Mouse (Mus musculus): Measurements from ENCODE around the gene Pcbp3. TPM values are rescaled to one million over a fixed set of nuclear protein-coding genes. Genes with fewer than 3 reads are reported as not detected.

Gene Pcbp3
- total and polyA plus RNA-seq, 2 experiments from 2014 or later: 57.0 to 92.9 TPM

- no peak for ATAC-seq
- H3K9ac ChIP-seq (replicated peaks; ENCODE audit: low read length): no peak overlapping the region
- DNase-seq (ENCODE audit: low spot score): no peak
- no peak overlapping the region for H3K4me2 ChIP-seq (ENCODE audit: low read depth, low read length)
- no peaks in the 10 kb centered on the region for H3K9me3 ChIP-seq (ENCODE audit: low read length)
- H3K27me3 ChIP-seq (ENCODE audit: insufficient read depth, low read length): no peaks in the 10 kb centered on the region
- H3K4me1 ChIP-seq (ENCODE audit: insufficient read depth, low read length): no peaks in the 10 kb centered on the region
- no peak for TF ChIP-seq CTCF (IDR thresholded peaks at IDR 0.05; ENCODE audit: low read depth)
- H3K27ac ChIP-seq: no peak overlapping the region
- no peaks in the 10 kb centered on the region for H3K36me3 ChIP-seq (ENCODE audit: insufficient read depth, low read length)
- no peak overlapping the region for H3K4me3 ChIP-seq (ENCODE audit: low read length)
These were observed 95.8 kb downstream of the Pcbp3 start for GRCm38 (mm10) chr10:76865936-76866335.

DNA sequence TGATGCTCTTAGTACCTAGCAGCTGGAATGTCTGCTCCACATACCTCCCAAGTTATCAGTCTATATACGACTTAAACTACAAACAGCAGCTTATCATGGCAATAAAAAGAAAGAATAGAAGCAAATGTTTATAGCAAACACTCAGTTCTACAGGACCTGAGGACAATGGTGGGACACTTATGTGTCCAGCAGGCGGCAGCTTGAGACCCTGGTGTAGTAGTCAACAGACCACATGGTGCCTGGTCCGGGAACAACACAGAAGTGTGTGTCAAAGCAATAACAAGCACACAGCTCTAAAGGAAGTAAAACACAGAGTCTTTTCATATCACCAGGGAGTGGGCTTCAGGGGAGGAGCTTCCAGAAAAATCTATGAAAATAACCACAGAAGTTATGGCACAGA, 100.7 kb downstream of the Pcbp3 start:
- DNase-seq (ENCODE audit: low spot score): no peak
- Histone ChIP-seq H3K4me1 (ENCODE audit: insufficient read depth, low read length) (peaks cover 9% of the 10 kb centered on the region), H3K9ac (replicated peaks; ENCODE audit: low read length) (no peak overlapping the region), H3K27ac (no peak overlapping the region), H3K9me3 (ENCODE audit: low read length) (no peaks in the 10 kb centered on the region), H3K4me3 (ENCODE audit: low read length) (no peak overlapping the region), H3K4me2 (ENCODE audit: low read depth, low read length) (no peak overlapping the region), H3K27me3 (ENCODE audit: insufficient read depth, low read length) (no peaks in the 10 kb centered on the region), H3K36me3 (ENCODE audit: insufficient read depth, low read length) (no peaks in the 10 kb centered on the region)
- 81% methylated on average over 3 of the region's 3 CpGs for WGBS
- ATAC-seq: no peak
- peak; percentile 35 for TF ChIP-seq CTCF (IDR thresholded peaks at IDR 0.05; ENCODE audit: low read depth)

DNA sequence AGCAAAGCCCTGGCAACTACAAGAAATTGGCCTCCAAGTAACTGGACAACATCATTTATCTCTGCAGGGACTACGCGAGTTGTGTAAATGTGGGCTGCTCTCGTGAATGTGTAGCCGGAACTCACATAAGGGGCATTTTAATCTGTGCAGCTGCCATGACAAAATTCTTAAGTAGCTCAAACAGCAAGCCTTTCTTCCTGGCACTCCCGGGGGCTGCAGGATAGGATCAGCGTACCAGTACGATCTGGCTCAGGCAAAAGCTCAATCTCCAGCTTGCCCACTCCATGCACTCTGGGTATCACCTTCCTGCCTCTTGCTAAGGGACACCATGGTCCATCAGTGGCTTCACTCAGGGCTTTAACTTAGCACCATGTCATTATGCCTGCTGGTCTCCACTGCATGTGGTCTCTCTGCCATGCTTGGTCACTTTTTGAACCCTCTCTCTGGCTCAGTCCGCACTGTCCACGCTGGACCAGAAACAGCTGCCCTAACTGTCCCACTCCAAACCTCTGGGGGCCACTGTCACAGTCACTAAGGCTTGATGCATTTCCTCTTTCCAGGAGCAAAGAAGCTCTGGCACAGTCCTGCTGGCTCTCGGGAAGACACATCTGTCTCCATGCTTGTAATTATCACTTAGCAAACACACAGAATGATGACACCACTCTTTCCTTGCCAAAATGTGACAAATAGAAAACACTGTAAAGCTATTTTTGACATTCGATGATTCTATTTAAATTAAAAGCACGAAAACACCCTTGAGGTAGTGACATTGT, 102.1 kb downstream of the Pcbp3 start:
- no peaks in the 10 kb centered on the region for H3K27me3 ChIP-seq (ENCODE audit: insufficient read depth, low read length)
- H3K4me3 ChIP-seq (ENCODE audit: low read length): no peak overlapping the region
- ATAC-seq (peak; percentile 76), DNase-seq (ENCODE audit: low spot score) (peak; percentile 54)
- no peak for TF ChIP-seq CTCF (IDR thresholded peaks at IDR 0.05; ENCODE audit: low read depth)
- H3K9ac ChIP-seq (replicated peaks; ENCODE audit: low read length): no peak overlapping the region
- peaks cover 9% of the 10 kb centered on the region for H3K4me1 ChIP-seq (ENCODE audit: insufficient read depth, low read length)
- H3K4me2 ChIP-seq (ENCODE audit: low read depth, low read length): peak overlapping the region; percentile 5; the same call in 1 of the 2 replicates
- no peaks in the 10 kb centered on the region for H3K9me3 ChIP-seq (ENCODE audit: low read length)
- peak overlapping the region; percentile 41; the same call in 1 of the 2 replicates for H3K27ac ChIP-seq
- WGBS: 35% methylated on average over 12 of the region's 12 CpGs
- H3K36me3 ChIP-seq (ENCODE audit: insufficient read depth, low read length): no peaks in the 10 kb centered on the region

DNA sequence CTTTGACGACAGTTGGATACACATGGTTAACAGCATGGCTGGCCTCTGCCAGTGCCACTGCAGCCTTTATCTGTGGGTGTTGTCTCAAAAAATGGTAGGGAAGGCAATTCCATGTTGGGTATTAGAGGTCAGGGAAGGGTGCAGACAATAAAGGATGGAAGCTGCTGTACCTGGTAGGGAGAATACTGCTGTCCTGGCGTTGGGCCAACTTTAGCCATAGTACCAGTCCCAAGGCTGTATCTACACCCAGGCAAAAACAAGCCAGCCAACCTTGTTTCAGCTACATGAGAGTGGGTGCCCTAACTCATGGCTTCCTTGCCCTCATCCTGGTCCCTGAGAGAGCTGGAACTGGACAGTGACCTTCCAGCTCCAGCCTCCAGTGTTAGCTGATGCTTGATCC, 103.8 kb downstream of the Pcbp3 start:
- Histone ChIP-seq H3K4me2 (ENCODE audit: low read depth, low read length) (no peak overlapping the region), H3K27me3 (ENCODE audit: insufficient read depth, low read length) (no peaks in the 10 kb centered on the region), H3K9ac (replicated peaks; ENCODE audit: low read length) (no peak overlapping the region), H3K27ac (no peak overlapping the region), H3K4me1 (ENCODE audit: insufficient read depth, low read length) (peaks cover 9% of the 10 kb centered on the region), H3K36me3 (ENCODE audit: insufficient read depth, low read length) (no peaks in the 10 kb centered on the region), H3K9me3 (ENCODE audit: low read length) (no peaks in the 10 kb centered on the region), H3K4me3 (ENCODE audit: low read length) (no peak overlapping the region)
- WGBS: 77% methylated on average over 2 of the region's 2 CpGs
- ATAC-seq: no peak
- TF ChIP-seq CTCF (IDR thresholded peaks at IDR 0.05; ENCODE audit: low read depth): no peak
- no peak for DNase-seq (ENCODE audit: low spot score)

- no peaks in the 10 kb centered on the region for H3K9me3 ChIP-seq (ENCODE audit: low read length)
- WGBS: 88% methylated on average over 5 of the region's 5 CpGs
- ATAC-seq: no peak
These were observed 115.2 kb downstream of the Pcbp3 start for GRCm38 (mm10) chr10:76846480-76846879.

GRCm38 (mm10) chr10:76844901-76845300, 116.8 kb downstream of the Pcbp3 start:
- Histone ChIP-seq H3K27ac (no peak overlapping the region), H3K9me3 (ENCODE audit: low read length) (no peaks in the 10 kb centered on the region), H3K4me3 (ENCODE audit: low read length) (no peak overlapping the region), H3K9ac (replicated peaks; ENCODE audit: low read length) (no peak overlapping the region), H3K4me2 (ENCODE audit: low read depth, low read length) (no peak overlapping the region), H3K27me3 (ENCODE audit: insufficient read depth, low read length) (no peaks in the 10 kb centered on the region), H3K4me1 (ENCODE audit: insufficient read depth, low read length) (peaks cover 6% of the 10 kb centered on the region; the same call in 1 of the 2 replicates), H3K36me3 (ENCODE audit: insufficient read depth, low read length) (no peaks in the 10 kb centered on the region)
- ATAC-seq (no peak), DNase-seq (ENCODE audit: low spot score) (no peak)
- WGBS: 52% methylated on average over 4 of the region's 4 CpGs
- TF ChIP-seq CTCF (IDR thresholded peaks at IDR 0.05; ENCODE audit: low read depth): no peak

More at GRCm38 (mm10) chr10:76846480-76846879, 115.2 kb downstream of the Pcbp3 start:
- DNase-seq (ENCODE audit: low spot score): no peak
- H3K4me1 ChIP-seq (ENCODE audit: insufficient read depth, low read length): peaks cover 6% of the 10 kb centered on the region; the same call in 1 of the 2 replicates
- H3K4me2 ChIP-seq (ENCODE audit: low read depth, low read length): no peak overlapping the region
- no peak overlapping the region for H3K4me3 ChIP-seq (ENCODE audit: low read length)
- no peak for TF ChIP-seq CTCF (IDR thresholded peaks at IDR 0.05; ENCODE audit: low read depth)
- H3K27me3 ChIP-seq (ENCODE audit: insufficient read depth, low read length): no peaks in the 10 kb centered on the region
- no peak overlapping the region for H3K27ac ChIP-seq
- H3K36me3 ChIP-seq (ENCODE audit: insufficient read depth, low read length): no peaks in the 10 kb centered on the region
- H3K9ac ChIP-seq (replicated peaks; ENCODE audit: low read length): no peak overlapping the region

- Histone ChIP-seq H3K4me1 (ENCODE audit: insufficient read depth, low read length) (peaks cover 6% of the 10 kb centered on the region; the same call in 1 of the 2 replicates), H3K36me3 (ENCODE audit: insufficient read depth, low read length) (no peaks in the 10 kb centered on the region), H3K27ac (no peak overlapping the region), H3K4me3 (ENCODE audit: low read length) (no peak overlapping the region), H3K9ac (replicated peaks; ENCODE audit: low read length) (no peak overlapping the region), H3K9me3 (ENCODE audit: low read length) (no peaks in the 10 kb centered on the region), H3K4me2 (ENCODE audit: low read depth, low read length) (no peak overlapping the region), H3K27me3 (ENCODE audit: insufficient read depth, low read length) (no peaks in the 10 kb centered on the region)
- ATAC-seq: no peak
- DNase-seq (ENCODE audit: low spot score): no peak
- TF ChIP-seq CTCF (IDR thresholded peaks at IDR 0.05; ENCODE audit: low read depth): no peak
- WGBS: 47% methylated on average over 3 of the region's 3 CpGs
These were observed 117.3 kb downstream of the Pcbp3 start for GRCm38 (mm10) chr10:76844365-76844764.
